Mouse (Mus musculus): ENCODE data around the gene Gm10644. TPM values are rescaled to one million over a fixed set of nuclear protein-coding genes. Genes with fewer than 3 reads are reported as not detected.

Gene Gm10644
- polyA plus RNA-seq, 1 experiment from 2014 or later, result 0.86 TPM

GRCm38 (mm10) chr8:83899363-83900252 lies 55.4 kb downstream of the Gm10644 start, which contains the start of gene Adgrl1:
TSS of gene Adgrl1 (plus strand) at chr8:83900105.
- peak within 1 kb of the TSS; percentile 96 for H3K27ac ChIP-seq
- no peaks in the 10 kb centered on the region for H3K9me3 ChIP-seq
- peak within 1 kb of the TSS; percentile 95 for H3K9ac ChIP-seq
- H3K27me3 ChIP-seq (replicated peaks), result peaks cover 8% of the 10 kb centered on the region
- peak within 1 kb of the TSS; percentile 98 for H3K4me3 ChIP-seq
- H3K36me3 ChIP-seq, result no peaks in the 10 kb centered on the region
- under 1% methylated on average over 70 of the region's 70 CpGs for WGBS
- H3K4me1 ChIP-seq, result peaks cover 39% of the 10 kb centered on the region
- H3K4me2 ChIP-seq (replicated peaks), result peak within 1 kb of the TSS; percentile 78
- peak; percentile 89 for ATAC-seq (ENCODE audit: low FRiP score, low read depth)

GRCm38 (mm10) chr8:83898985-83899362 lies 56.0 kb downstream of the Gm10644 start:
- H3K9me3 ChIP-seq, result no peaks in the 10 kb centered on the region
- peaks cover 33% of the 10 kb centered on the region for H3K4me1 ChIP-seq
- peak overlapping the region; percentile 98 for H3K4me3 ChIP-seq
- no peaks in the 10 kb centered on the region for H3K36me3 ChIP-seq
- H3K9ac ChIP-seq, result no peak overlapping the region; the same call in 1 of the 2 replicates
- peak; percentile 2 for ATAC-seq (ENCODE audit: low FRiP score, low read depth)
- peak overlapping the region; percentile 96 for H3K27ac ChIP-seq
- peak overlapping the region; percentile 78 for H3K4me2 ChIP-seq (replicated peaks)
- under 1% methylated on average over 13 of the region's 13 CpGs for WGBS
- H3K27me3 ChIP-seq (replicated peaks), result peaks cover 15% of the 10 kb centered on the region

GRCm38 (mm10) chr8:83898456-83898855 lies 56.5 kb downstream of the Gm10644 start:
- WGBS, result 4% methylated on average over 10 of the region's 10 CpGs
- Histone ChIP-seq H3K4me3 (peak overlapping the region; percentile 98), H3K4me2 (replicated peaks) (peak overlapping the region; percentile 78), H3K36me3 (no peaks in the 10 kb centered on the region), H3K4me1 (peaks cover 28% of the 10 kb centered on the region), H3K9me3 (no peaks in the 10 kb centered on the region), H3K27me3 (replicated peaks) (peaks cover 17% of the 10 kb centered on the region), H3K27ac (peak overlapping the region; percentile 96; the same call in 1 of the 2 replicates), H3K9ac (no peak overlapping the region)
- no peak for ATAC-seq (ENCODE audit: low FRiP score, low read depth)

GRCm38 (mm10) chr8:83897211-83897610 lies 57.8 kb downstream of the Gm10644 start:
- Histone ChIP-seq H3K9me3 (no peaks in the 10 kb centered on the region), H3K27me3 (replicated peaks) (peaks cover 17% of the 10 kb centered on the region), H3K4me2 (replicated peaks) (peak overlapping the region; percentile 78), H3K4me1 (peaks cover 16% of the 10 kb centered on the region), H3K9ac (peak overlapping the region; percentile 47; the same call in 1 of the 2 replicates), H3K27ac (no peak overlapping the region), H3K36me3 (no peaks in the 10 kb centered on the region), H3K4me3 (peak overlapping the region; percentile 21; the same call in 1 of the 2 replicates)
- ATAC-seq (ENCODE audit: low FRiP score, low read depth), result no peak
- 3% methylated on average over 26 of the region's 26 CpGs for WGBS

GRCm38 (mm10) chr8:83896461-83896860 lies 58.5 kb downstream of the Gm10644 start:
- peaks cover 9% of the 10 kb centered on the region; the same call in 1 of the 2 replicates for H3K4me1 ChIP-seq
- ATAC-seq (ENCODE audit: low FRiP score, low read depth), result no peak
- H3K27me3 ChIP-seq (replicated peaks), result peaks cover 17% of the 10 kb centered on the region
- H3K9me3 ChIP-seq, result no peaks in the 10 kb centered on the region
- no peak overlapping the region for H3K4me3 ChIP-seq
- H3K4me2 ChIP-seq (replicated peaks), result no peak overlapping the region
- H3K36me3 ChIP-seq, result no peaks in the 10 kb centered on the region
- H3K27ac ChIP-seq, result no peak overlapping the region
- H3K9ac ChIP-seq, result no peak overlapping the region
- 83% methylated on average over 7 of the region's 7 CpGs for WGBS

GRCm38 (mm10) chr8:83895894-83896293 lies 59.1 kb downstream of the Gm10644 start:
- Histone ChIP-seq H3K27me3 (replicated peaks) (peaks cover 17% of the 10 kb centered on the region), H3K4me1 (peaks cover 9% of the 10 kb centered on the region; the same call in 1 of the 2 replicates), H3K4me3 (no peak overlapping the region), H3K4me2 (replicated peaks) (no peak overlapping the region), H3K9ac (no peak overlapping the region), H3K27ac (no peak overlapping the region), H3K36me3 (no peaks in the 10 kb centered on the region), H3K9me3 (no peaks in the 10 kb centered on the region)
- no peak for ATAC-seq (ENCODE audit: low FRiP score, low read depth)
- 4% methylated on average over 5 of the region's 5 CpGs for WGBS

- H3K27ac ChIP-seq, result no peak overlapping the region
- H3K4me2 ChIP-seq (replicated peaks), result no peak overlapping the region
- peaks cover 17% of the 10 kb centered on the region for H3K27me3 ChIP-seq (replicated peaks)
- no peaks in the 10 kb centered on the region for H3K36me3 ChIP-seq
- no peak for ATAC-seq (ENCODE audit: low FRiP score, low read depth)
- H3K9me3 ChIP-seq, result no peaks in the 10 kb centered on the region
- no peak overlapping the region for H3K4me3 ChIP-seq
- 3% methylated on average over 5 of the region's 5 CpGs for WGBS
- H3K4me1 ChIP-seq, result peaks cover 7% of the 10 kb centered on the region; the same call in 1 of the 2 replicates
- no peak overlapping the region for H3K9ac ChIP-seq
Observed at GRCm38 (mm10) chr8:83893915-83894314, 61.1 kb downstream of the Gm10644 start.

GRCm38 (mm10) chr8:83892061-83892460 lies 62.9 kb downstream of the Gm10644 start:
- 72% methylated on average over 4 of the region's 4 CpGs for WGBS
- peaks cover 17% of the 10 kb centered on the region for H3K27me3 ChIP-seq (replicated peaks)
- no peak overlapping the region for H3K9ac ChIP-seq
- no peak overlapping the region for H3K27ac ChIP-seq
- no peak overlapping the region for H3K4me3 ChIP-seq
- peaks cover 2% of the 10 kb centered on the region; the same call in 1 of the 2 replicates for H3K4me1 ChIP-seq
- ATAC-seq (ENCODE audit: low FRiP score, low read depth), result no peak
- no peak overlapping the region for H3K4me2 ChIP-seq (replicated peaks)
- H3K9me3 ChIP-seq, result no peaks in the 10 kb centered on the region
- no peaks in the 10 kb centered on the region for H3K36me3 ChIP-seq

GRCm38 (mm10) chr8:83888409-83888808 lies 66.6 kb downstream of the Gm10644 start:
- H3K27ac ChIP-seq, result no peak overlapping the region
- no peak for ATAC-seq (ENCODE audit: low FRiP score, low read depth)

More at GRCm38 (mm10) chr8:83888409-83888808, 66.6 kb downstream of the Gm10644 start:
- Histone ChIP-seq H3K9me3 (no peaks in the 10 kb centered on the region), H3K4me1 (no peaks in the 10 kb centered on the region), H3K36me3 (no peaks in the 10 kb centered on the region), H3K4me2 (replicated peaks) (no peak overlapping the region), H3K4me3 (no peak overlapping the region), H3K27me3 (replicated peaks) (no peaks in the 10 kb centered on the region; the same call in 1 of the 2 replicates), H3K9ac (no peak overlapping the region)
- 69% methylated on average over 2 of the region's 2 CpGs for WGBS

Small RNA genes within 50 kb of the gene (microRNA-seq; reads per million reads assigned to microRNA genes)
- not detected for gene Gm44330
- gene Gm44450, result not detected

Other genes with a start within 250 kb of the Gm10644 start
- gene Ddx39, start 240.0 kb downstream of the Gm10644 start, polyA plus RNA-seq (2016; fragmentation: Nextera tagmentation; extraction: Ambion mirVana), result 141 and 142 TPM in 2 replicates
- gene Adgre5, start 213.9 kb downstream of the Gm10644 start, polyA plus RNA-seq (2016; fragmentation: Nextera tagmentation; extraction: Ambion mirVana), result 14.2 and 15.7 TPM in 2 replicates
- gene Adgrl1, start 55.1 kb downstream of the Gm10644 start, polyA plus RNA-seq (2016; fragmentation: Nextera tagmentation; extraction: Ambion mirVana), result 34.8 and 37.0 TPM in 2 replicates
- gene Asf1b, start 302 bp upstream of the Gm10644 start, polyA plus RNA-seq (2016; fragmentation: Nextera tagmentation; extraction: Ambion mirVana), result 37.1 and 41.6 TPM in 2 replicates
- 215 and 218 TPM in 2 replicates for gene Prkaca, start 17.8 kb upstream of the Gm10644 start, polyA plus RNA-seq (2016; fragmentation: Nextera tagmentation; extraction: Ambion mirVana)
- 9.7 and 9.8 TPM in 2 replicates for gene Samd1, start 42.5 kb upstream of the Gm10644 start, polyA plus RNA-seq (2016; fragmentation: Nextera tagmentation; extraction: Ambion mirVana)
- 0.83 and 0.95 TPM in 2 replicates for gene 1700067K01Rik, start 46.3 kb upstream of the Gm10644 start, polyA plus RNA-seq (2016; fragmentation: Nextera tagmentation; extraction: Ambion mirVana)
- gene 2210011C24Rik, start 57.0 kb upstream of the Gm10644 start, polyA plus RNA-seq (2016; fragmentation: Nextera tagmentation; extraction: Ambion mirVana), result 0.54 TPM in 1 of 2 replicates, not detected in the other
- 10.2 and 10.8 TPM in 2 replicates for gene Palm3, start 66.3 kb upstream of the Gm10644 start, polyA plus RNA-seq (2016; fragmentation: Nextera tagmentation; extraction: Ambion mirVana)
- gene Il27ra, start 87.4 kb upstream of the Gm10644 start, polyA plus RNA-seq (2016; fragmentation: Nextera tagmentation; extraction: Ambion mirVana), result 0.28 and 0.29 TPM in 2 replicates
- gene Rln3, start 89.8 kb upstream of the Gm10644 start, polyA plus RNA-seq (2016; fragmentation: Nextera tagmentation; extraction: Ambion mirVana), result not detected in 2 replicates
- 1.6 and 2.2 TPM in 2 replicates for gene Gm10643, start 109.9 kb upstream of the Gm10644 start, polyA plus RNA-seq (2016; fragmentation: Nextera tagmentation; extraction: Ambion mirVana)
- gene Rfx1, start 111.6 kb upstream of the Gm10644 start, polyA plus RNA-seq (2016; fragmentation: Nextera tagmentation; extraction: Ambion mirVana), result 9.1 and 9.3 TPM in 2 replicates
- gene Dcaf15, start 149.6 kb upstream of the Gm10644 start, polyA plus RNA-seq (2016; fragmentation: Nextera tagmentation; extraction: Ambion mirVana), result 18.0 and 19.6 TPM in 2 replicates
- gene Podnl1, start 170.8 kb upstream of the Gm10644 start, polyA plus RNA-seq (2016; fragmentation: Nextera tagmentation; extraction: Ambion mirVana), result 0.28 and 0.37 TPM in 2 replicates
- 16.9 and 18.0 TPM in 2 replicates for gene Cc2d1a, start 192.7 kb upstream of the Gm10644 start, polyA plus RNA-seq (2016; fragmentation: Nextera tagmentation; extraction: Ambion mirVana)
- gene 4930432K21Rik, start 192.8 kb upstream of the Gm10644 start, polyA plus RNA-seq (2016; fragmentation: Nextera tagmentation; extraction: Ambion mirVana), result 1.9 and 2.0 TPM in 2 replicates
- 5.3 and 6.3 TPM in 2 replicates for gene Nanos3, start 230.0 kb upstream of the Gm10644 start, polyA plus RNA-seq (2016; fragmentation: Nextera tagmentation; extraction: Ambion mirVana)